Mouse (Mus musculus): ENCODE measurements around the gene Fam83f.
"Not testable (repeated sequence)": the region's sequence is repeated elsewhere in the genome, so short reads cannot be mapped to it uniquely, and the experiment has no call there.

Gene Fam83f

DNA sequence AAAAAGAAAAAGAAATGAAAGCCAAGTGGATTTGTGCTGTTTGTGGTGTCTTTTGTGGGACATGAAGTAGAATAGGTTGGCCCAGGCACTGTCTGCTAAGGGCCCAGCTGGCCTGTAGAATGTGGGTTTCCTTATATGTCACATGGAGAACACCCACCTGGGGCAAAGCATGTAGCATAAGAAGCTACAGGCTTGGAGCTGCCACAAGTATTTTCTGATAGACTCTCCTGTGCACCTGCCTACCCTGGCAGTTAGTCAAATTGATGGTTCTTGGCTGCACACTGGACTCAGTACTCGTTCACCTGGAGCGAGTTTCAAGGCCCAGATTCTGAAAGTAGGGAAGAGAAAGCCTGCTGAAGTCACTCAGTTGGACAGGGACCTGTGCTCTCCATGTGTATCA is 31.8 kb downstream of the Fam83f start:
- in situ Hi-C loops (cut with MboI; ENCODE audit: low sequenced_read_pairs) = no loop called here

DNA sequence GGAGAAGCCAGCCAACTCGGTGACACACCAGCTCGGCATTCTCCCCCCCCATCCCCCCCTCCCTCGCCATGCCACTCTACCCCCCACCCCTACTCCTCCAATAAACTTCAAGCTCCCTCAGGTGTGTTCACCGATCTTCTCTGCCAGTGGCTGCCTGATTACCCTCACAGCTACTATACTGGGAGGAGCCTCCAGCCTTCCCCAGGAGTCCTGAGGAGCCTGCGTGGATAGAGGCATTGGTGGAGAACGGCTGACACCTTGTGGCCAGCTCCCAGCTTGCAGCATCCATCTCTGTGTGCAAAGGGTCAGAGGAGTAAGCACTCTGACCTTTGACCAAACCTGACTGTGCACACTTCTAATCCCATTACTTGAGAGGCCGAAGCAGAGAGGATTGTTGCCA is 32.6 kb downstream of the Fam83f start:
- in situ Hi-C loops (cut with MboI; ENCODE audit: low sequenced_read_pairs) = no loop called here

DNA sequence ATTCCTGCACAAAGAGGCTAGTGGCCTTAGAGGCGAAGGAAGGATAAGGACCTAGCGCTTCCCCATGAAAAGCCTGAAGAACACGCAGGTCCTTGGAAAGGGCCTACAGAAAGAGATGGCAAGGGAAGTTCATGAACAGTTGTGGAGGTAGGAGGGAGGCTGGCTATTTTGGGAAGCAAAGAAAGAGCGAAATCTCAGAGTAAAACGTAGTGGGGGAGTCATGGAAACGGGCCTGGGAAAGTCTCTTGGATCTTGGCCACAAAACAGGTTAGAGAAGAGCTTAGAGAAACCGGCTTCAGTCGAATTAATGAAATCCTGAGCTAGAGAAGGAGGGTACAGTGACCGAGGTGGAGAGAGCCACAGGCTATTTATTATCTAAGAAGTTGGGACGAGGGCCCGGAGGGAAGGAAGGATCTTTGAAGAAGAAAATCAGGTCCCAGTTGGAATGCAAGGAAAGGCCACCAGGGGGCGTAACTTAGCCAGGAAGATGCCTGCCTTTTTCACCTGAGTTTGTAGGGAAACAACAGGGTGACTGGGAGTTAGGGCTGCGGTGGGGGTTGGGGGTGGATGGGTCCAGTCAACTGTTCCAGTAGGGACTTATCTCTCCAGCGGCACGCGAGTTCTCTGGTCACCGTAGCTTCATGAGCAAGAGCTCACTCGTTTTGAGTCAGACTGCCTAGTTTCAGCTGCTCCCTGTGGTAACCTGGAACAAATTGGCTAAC is 34.3 kb downstream of the Fam83f start:
- in situ Hi-C loops (cut with MboI; ENCODE audit: low sequenced_read_pairs) = loop anchor here (5.0 kb wide), 2 partner anchors 86 to 439 kb away; no protein-coding TSS in a partner anchor

DNA sequence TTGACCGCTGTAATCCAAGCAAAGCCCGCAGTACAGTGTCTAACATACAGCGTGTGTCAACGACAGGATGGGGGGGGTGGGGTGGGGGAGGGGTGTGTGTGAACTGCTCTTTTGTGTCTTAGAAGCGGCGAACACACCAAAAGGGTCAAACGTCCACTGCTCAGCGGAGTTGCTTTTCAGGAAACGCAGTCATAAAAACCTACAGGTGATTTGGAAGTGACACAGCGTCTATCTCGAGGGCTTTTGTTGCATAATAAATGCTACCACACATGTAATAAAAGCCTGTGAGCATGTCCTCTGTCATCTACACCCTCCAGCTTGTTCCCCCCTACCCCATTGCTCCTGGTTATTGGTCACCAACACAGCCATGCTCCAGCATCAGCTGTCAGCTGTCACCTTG is 34.9 kb downstream of the Fam83f start:
- in situ Hi-C loops (cut with MboI; ENCODE audit: low sequenced_read_pairs) = loop anchor here (5.0 kb wide), 2 partner anchors 86 to 439 kb away; no protein-coding TSS in a partner anchor

DNA sequence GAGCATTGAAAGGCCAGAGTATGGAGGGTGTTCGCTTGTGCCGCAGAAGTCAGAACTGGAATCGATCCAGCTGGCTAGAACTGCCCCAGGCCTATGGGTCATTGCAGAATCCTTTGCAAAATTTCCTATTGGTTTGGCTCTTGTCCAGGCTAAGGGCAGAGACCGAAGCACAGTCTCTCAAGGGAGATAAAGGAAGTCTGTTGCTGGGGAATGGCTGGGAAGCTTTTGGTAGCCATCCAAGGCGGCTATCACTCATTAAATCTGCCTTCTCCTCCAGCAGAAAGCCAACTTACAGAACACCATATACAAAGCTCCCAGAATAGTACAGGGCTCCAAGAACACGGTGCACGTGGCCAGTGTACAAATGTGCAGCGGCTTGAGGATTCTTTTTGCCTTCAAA is 35.4 kb downstream of the Fam83f start:
- in situ Hi-C loops (cut with MboI; ENCODE audit: low sequenced_read_pairs) = loop anchor here (5.0 kb wide), 2 partner anchors 85 to 440 kb away; no protein-coding TSS in a partner anchor

DNA sequence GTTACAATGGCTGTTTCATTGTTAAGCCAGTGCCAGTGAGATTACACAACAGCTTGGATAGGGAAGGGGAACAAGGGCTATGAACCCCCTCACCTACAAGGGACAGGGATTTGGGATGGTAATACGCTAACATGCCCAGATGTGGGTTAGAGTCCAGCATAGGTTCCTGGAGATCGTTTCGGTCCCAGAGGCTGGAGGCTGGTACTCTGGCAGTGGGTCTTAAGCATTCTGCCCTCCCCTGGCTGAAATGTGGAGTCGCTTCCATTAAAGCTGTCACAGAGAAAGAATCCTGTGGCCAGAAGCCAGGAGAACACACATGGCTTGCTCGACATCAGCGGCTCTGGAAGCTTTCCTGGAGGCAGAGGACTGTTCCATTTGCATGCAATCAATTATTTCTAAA is 37.9 kb downstream of the Fam83f start:
- in situ Hi-C loops (cut with MboI; ENCODE audit: low sequenced_read_pairs) = loop anchor here (5.0 kb wide), 2 partner anchors 83 to 442 kb away; no protein-coding TSS in a partner anchor

DNA sequence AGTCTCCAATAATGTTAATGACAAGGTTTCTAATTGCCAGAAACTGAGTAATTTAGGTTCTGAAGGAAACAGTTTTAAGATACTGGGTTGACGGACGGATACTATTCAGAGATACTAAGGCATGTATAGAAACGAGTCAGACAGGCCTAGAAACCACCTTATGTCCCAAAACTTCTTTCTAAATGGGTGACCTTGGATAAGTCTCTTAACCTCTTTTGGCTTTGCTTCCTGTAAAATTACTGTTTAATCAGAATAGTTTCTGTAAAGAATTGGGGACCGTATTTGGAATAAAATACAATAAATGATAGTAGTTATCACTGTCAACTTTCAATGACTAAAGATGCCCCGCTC is 38.6 kb downstream of the Fam83f start:
- in situ Hi-C loops (cut with MboI; ENCODE audit: low sequenced_read_pairs) = no loop called here

DNA sequence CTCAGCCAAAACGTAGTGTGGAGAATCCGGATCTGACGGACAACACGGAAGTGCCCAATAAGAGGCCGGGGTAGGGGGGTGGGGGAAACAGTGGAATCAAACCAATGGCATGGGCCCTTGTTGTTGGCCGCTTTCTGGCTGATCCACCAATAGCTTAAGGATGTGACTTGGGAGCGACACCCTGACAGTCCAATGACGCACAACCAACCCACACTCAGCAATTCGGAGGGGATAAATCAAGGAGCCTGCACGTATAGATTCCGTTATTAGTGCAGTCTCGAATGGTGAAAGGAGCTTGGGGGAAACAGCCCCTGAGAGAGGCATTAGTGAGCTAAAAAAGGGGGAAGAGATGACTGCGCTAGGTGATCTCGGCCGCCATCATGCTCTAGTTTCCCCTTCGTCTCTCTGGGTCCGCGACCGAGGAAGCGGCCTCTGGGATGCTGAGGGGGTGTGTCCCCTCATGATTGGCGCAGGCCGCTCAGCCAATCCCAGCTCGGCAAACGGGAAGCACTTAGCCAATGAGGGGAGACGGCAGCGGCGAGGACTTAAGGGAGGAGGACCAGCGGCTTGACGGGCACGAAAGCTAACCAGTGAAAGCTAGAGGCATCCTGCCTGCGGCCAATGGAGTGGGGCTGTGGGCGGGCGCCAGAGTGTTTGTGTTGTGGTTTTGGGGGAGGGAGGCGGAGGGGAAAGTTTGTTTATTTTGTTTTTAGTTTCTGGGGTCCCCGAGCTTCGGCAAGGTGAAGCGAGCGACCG is 39.1 kb downstream of the Fam83f start, which contains the start of gene Tnrc6b:
TSS of gene Tnrc6b (plus strand) at position 706 of the 756 bp plus-strand sequence.
- in situ Hi-C loops (cut with MboI; ENCODE audit: low sequenced_read_pairs) = no loop called here

DNA sequence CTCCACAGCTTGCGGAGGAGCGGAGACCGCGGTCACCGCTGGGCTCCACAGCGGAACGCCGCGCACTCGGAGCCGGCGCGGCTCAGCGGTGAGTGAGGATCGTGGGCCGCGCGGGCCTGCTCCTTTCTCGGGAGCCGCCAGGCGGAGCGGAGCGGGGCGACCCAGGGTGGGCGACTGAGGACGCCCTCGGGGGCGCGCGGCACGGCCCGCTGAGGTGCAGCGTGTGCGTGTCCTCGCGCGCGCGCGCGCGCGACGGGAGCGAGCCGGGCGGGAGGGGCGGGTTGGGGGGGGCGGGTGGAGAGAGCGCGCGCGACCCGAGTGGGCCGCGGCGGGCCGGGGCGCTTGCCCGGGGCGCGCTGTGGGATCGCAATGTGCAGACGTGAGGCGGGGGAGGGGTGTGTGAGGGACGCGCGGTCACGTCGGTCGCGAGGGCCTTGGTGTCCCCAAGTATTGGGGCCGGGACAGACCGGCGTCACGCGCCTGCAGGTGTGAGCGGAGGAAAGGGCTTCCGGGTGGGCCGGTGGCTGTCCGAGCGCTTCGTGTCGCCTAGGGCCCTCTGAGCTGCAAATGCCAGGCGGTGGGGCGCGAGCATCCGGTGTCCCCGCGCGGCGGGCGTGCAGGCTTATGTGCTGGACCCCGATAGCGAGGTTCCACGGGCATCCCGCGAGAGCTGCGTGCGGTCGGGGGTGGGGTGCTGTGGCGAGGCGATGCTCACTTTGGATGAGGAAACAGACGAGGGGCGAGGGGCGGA is 39.9 kb downstream of the Fam83f start:
- in situ Hi-C loops (cut with MboI; ENCODE audit: low sequenced_read_pairs) = no loop called here

DNA sequence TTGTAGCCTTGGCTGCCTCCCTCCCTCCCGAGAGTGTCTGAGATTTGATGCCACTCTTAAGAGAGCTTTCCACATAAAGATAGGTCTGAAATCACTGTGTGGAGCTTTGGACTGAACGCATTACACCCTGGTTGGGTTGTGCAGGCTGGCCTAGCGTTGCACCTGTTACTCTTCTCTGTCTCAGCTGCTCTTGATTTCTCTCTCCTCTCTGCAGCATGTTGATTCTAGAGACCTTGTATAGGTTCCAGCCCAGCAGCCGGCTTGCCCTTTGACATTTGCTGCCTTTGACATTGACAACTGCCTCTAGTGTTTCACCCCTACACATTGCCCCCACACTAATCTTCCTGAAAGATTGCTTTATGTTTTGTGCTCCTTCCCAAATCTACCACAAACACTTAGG is 42.7 kb downstream of the Fam83f start:
- in situ Hi-C loops (cut with MboI; ENCODE audit: low sequenced_read_pairs) = no loop called here

DNA sequence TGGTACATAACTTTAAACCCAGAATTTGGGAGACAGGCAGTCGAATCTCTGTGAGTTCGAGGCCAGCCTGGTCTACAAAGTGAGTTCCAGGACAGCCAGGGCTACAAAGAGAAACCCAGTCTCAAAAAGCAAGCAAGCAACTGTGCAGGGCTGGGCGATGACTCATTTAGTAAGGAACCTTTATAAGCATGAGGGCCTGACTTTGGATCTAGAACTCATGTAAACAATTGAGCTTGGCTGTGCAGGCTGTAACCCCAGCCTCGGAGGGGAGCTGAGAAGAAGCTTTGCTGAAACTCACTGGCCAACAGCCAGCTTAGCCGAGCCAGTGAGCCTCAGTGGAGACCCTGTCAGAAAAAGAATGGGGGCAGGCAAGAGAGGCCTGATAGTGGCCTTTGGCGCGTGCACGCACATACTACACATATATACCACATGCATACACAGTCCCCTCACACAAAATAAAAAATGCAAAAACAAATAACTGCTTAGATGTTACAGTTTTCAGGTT is 45.0 kb downstream of the Fam83f start:
- in situ Hi-C loops (cut with MboI; ENCODE audit: low sequenced_read_pairs) = no loop called here

DNA sequence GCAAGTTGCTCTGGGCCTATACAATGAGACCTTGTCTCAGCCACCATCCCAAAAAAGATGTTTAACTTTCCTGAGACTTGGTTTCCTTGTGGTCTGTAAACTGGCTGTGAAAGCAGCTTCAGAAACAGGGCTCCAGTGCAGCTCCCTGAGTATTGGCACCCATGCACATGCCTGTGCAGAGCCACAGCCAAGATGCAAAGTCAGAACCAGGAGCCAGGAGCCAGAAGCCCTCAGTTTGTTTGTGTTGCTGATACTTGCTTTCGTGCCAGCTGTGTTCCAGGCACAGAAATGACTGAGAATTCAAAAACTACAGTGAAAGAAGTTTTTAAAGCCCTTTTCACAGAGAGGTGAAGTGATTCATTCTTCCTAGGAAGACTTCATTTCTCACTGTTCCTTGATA is 45.8 kb downstream of the Fam83f start:
- in situ Hi-C loops (cut with MboI; ENCODE audit: low sequenced_read_pairs) = no loop called here

DNA sequence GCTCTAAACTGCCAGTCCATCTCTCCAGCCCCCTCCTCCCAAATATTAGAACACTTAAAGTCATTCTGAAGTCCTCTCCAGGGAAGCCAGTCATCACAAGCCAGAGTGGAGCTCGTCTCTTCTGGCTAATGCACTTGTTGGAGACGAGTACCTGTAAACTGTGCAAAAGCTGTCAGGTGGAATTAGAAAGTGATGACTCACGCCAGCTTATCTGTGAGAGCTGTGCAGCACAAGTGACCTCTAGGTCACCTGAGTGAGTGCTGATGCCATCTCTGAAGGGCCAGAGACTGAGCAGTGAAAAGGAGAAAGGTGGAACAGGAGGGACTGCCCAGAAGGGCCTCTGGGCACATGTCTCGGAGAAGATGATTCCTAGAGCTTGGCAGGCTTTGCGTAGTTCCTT is 48.6 kb downstream of the Fam83f start:
- in situ Hi-C loops (cut with MboI; ENCODE audit: low sequenced_read_pairs) = no loop called here

DNA sequence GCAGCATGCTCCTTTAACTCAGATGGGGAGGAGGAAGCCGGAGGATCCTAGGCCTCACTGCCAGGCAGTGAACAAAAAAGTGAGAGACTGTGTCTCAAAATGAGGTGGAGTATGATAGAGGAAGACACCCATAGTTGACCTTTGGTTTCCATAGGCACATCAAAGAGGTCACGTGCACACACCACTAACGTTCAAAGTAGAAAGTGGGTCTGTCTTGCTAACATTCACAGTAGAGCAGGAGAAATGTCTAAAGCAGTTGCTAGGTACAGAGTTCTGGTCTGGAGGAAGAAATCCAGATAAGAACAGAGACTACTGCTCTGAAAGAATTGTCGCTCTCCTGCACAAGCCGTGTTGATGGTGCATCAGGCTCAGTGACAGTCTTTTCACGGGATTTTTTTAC is 50.2 kb downstream of the Fam83f start:
- in situ Hi-C loops (cut with MboI; ENCODE audit: low sequenced_read_pairs) = no loop called here

DNA sequence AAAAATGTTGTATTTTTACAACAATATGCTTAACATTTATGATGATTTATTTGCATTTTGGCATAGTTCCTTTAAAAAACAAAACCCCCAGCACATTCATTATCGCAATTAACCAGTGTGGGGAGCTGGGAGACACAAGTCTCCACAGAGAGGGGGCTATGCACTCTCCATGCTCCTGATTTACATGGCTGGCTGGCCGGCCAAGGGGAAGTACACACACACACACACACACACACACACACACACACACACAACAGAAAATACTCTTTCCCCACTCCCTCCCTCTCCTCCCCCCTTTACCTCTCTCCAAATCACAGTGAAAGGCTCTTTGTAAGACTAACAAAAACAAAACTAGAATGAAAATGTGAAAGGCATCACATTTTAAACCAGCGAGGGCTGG is 50.7 kb downstream of the Fam83f start:
- in situ Hi-C loops (cut with MboI; ENCODE audit: low sequenced_read_pairs) = no loop called here

DNA sequence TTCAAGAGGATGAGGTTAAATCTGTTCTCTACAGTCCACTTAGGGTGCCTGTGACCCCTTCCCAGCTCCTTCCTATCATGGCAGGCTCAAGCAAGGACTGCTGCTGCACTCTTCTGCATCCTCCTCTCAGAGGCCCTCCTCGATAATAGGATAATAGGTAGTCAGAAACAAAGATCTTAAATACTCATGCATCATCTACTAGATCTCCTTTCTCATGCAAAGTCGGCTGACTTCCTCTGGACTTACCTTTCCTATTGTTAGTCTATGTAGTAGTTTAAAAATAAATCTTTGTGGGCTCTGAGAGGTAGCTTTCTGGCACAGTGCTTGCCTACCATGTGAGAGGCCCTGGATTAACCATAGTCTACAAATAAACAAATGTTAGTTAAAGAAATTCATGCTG is 57.8 kb downstream of the Fam83f start:
- in situ Hi-C loops (cut with MboI; ENCODE audit: low sequenced_read_pairs) = no loop called here

DNA sequence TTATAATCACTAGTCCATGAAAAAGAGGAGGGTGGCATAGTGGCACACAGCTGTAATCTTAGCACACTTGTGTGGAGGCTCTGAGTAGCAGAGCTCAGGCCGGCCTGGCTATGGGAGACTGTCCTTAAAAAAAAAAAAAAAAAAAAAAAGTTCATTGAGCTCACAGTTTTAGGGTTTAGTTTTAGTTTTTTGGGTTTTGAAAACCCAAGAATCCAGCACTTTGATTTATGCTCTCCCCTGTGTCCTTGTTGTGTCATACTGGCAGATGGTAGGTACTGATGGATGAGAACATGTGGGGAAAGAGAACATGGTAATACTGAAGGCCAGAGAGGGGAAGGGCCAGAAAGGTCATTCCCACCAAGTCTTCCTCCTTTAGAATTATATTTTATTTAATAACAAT is 59.4 kb downstream of the Fam83f start:
- in situ Hi-C loops (cut with MboI; ENCODE audit: low sequenced_read_pairs) = no loop called here

DNA sequence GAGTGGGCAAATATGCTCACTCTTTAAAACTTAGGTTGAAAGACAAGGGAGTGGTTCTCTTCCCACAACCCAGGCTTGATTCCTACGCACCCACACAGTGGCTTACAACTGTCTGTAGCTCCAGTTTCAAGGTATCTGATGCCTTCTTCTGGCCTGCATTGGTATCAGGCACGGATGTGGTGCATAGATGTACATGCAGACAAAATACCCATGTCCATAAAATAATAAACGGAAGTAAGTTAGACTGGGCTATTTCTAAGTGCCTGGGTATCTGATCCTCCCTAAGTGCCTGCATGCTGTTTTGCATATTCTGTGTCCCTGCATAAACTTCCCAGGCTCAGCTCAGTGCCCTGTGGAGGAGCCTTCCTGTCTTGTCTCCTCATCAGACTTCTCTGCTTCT is 59.9 kb downstream of the Fam83f start:
- in situ Hi-C loops (cut with MboI; ENCODE audit: low sequenced_read_pairs) = no loop called here

DNA sequence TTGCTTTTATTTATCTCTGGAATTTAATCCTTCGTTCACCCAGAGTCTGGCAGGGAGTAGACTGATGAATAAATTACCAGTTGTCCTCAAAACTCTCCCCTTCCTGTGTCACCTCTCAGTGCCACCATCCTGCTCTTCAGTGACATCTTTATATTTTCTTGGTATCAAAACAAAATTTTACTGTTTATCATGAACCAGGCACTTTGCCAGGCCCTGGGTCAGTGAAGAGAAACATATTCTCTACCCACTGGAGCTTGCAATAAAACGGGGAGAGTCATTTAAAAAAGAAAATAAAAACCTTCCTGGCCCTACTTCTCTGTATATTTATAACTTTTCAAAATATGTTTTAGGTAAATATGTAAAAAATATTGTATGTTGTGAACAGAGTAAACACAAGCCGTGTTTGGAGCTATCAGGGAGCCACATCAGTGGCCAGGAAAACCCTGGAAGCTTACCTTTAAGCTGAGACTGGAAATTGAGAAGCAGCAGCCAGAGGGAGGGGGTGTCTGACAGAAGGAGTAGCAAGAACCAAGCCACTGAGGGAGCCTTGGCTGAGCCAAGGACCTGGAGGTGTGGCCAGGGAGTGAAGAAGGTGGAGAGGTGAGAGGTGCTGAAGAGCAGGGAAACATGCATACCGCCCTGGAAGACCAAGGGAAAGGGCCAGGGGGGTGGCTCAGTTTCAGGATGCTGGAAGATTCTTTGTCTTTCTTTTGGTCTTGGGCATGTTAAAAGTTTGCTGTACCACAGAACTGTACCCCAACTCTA is 60.8 kb downstream of the Fam83f start:
- in situ Hi-C loops (cut with MboI; ENCODE audit: low sequenced_read_pairs) = no loop called here

DNA sequence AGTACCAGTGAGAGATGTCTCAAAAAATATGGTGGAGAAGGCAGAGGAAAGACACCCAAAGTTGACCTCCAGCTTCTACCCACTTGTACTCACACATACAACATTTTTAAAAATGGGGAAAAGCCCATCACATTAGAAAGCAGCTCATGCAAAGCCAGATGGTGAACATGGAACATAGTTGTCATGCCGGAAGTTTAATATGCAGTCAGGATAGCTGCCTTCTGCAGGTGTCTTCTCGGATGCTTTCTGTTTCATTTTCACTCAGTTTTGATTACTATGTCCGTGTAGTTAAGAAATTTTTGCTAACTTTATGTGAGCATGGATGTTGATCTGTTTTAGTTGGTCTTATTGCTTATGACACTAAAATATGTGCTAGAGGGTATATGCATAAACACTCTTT is 63.7 kb downstream of the Fam83f start:
- in situ Hi-C loops (cut with MboI; ENCODE audit: low sequenced_read_pairs) = no loop called here

DNA sequence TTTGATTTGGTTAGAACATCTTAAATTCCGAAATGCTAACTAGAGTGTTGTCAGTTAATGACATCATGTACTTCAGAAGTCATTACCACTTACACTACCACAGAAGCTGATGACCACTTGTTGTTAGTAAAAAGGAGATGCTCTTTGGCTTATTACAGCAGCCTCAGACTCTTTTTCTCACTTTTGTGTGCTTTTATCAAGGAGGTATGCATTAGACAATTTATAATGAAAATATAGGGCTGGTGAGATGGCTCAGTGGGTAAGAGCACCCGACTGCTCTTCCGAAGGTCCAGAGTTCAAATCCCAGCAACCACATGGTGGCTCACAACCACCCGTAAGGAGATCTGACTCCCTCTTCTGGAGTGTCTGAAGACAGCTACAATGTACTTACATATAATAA is 64.1 kb downstream of the Fam83f start:
- in situ Hi-C loops (cut with MboI; ENCODE audit: low sequenced_read_pairs) = not testable (repeated sequence)

Data from CH12F3 (cell line).